Mouse (Mus musculus): ENCODE measurements around the gene Olfr722.
"Not testable (repeated sequence)": the region's sequence is repeated elsewhere in the genome, so short reads cannot be mapped to it uniquely, and the experiment has no call there.

The Olfr722 gene

GRCm38 (mm10) chr14:49901899-49902298 is at the start of gene Olfr722:
Gene Olfr722, minus strand, starts transcription at chr14:49901999.
- DNase-seq, result no peak

GRCm38 (mm10) chr14:49931687-49932086 is 29.9 kb upstream of the Olfr722 start, which contains the start of gene Olfr723:
Gene Olfr723, minus strand, starts transcription at chr14:49931787.
- DNase-seq, result not testable (repeated sequence)

GRCm38 (mm10) chr14:49860387-49860786 is 41.4 kb downstream of the Olfr722 start:
- DNase-seq, result no peak

Data from thymus, postnatal 14 days (tissue).